Mouse (Mus musculus) Patski (cell line): ENCODE measurements around the gene Nfkb2. TPM values are rescaled to one million over a fixed set of nuclear protein-coding genes. Genes with fewer than 3 reads are reported as not detected.

Experiments used
- ATAC-seq: fragments of 100-300 bp; one replicate; pipeline ENCODE4 v1.8.0; 2021
- CTCF ChIA-PET: fragments of 350-600 bp; sonication (Branson Sonifier 250); formaldehyde crosslinking; loops from one replicate; lab custom pipeline; 2022; ENCODE audit warnings: inconsistent platforms; lab: Charles Lee
- POLR2A ChIA-PET: fragments of 350-600 bp; sonication (Branson Sonifier 250); formaldehyde crosslinking; loops from one replicate; lab custom pipeline; 2022; ENCODE audit warnings: antibody characterized with exemption, inconsistent platforms; lab: Charles Lee
- DNase-seq: peaks from one replicate; pipeline ENCODE4 v3.0.0-alpha.2; 2011; ENCODE audit warnings: low read depth, low spot score
- H3K27me3 ChIP-seq: fragments of 371-371 bp; one replicate; pipeline ENCODE4 v1.5.1; 2021
- CTCF ChIP-seq: fragments of 100-300 bp; IDR thresholded peaks from one replicate; pipeline ENCODE4 v1.5.1; 2021
- in situ Hi-C: fragments of 300-500 bp; cut with MboI; formaldehyde crosslinking; loops from 3 replicates; pipeline ENCODE4 v1.11.1; 2018; ENCODE audit warnings: low pct_unique_long_range_greater_than_20kb, mixed read lengths
- polyA plus RNA-seq: library from polyadenylated mRNA; unstranded; gene quantifications from one replicate; pipeline ENCODE4 v1.2.3, GENCODE M21; 2021

Nfkb2 gene
- polyA plus RNA-seq, 1 experiment from 2014 or later: 48.2 TPM

DNA sequence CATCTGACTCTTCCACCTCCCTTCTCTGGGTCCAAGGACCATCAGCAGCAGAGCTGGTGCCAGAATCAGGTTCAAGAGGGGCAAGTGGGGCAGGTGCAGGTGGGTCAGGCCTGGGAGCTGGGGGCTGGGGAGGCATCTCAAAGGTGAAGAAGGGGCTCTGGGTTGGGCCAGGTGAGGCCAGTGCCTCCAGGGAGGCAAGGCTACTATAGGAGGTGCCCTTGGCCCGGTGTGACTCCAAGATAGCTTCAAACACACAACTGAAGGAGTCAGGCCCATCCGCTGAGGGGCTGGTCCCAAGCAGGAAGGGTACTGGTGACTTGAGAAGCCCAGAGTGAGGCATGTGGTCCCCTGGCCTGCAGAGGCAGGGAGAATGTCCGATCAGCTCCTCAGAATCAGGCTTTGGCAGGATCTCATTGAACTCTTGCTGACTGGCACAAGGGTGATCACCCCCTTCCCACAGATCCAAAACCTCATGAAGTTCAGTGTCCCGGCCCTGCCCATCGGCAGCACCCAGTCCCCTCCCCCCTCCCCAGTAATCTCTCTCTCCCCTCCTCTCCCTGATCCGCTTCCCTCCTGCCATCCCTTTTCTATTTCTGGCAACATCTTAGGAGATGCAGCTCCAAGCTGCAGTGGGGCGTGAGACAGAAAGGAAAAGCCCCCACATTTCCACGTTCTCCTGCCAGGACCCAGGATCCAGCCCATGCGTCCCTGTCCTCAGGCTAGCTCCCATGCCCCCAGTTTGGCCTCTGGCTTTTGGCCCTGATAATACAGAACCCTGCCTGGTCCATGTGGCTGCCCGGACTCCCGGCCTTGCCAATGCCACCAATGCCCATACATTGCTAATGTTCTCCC lies 18.2 kb downstream of the Nfkb2 start:
- ChIA-PET CTCF (no interaction called here), POLR2A (interaction anchor here (0.8 kb wide), 1 partner anchor 9 kb away, joined by 3 read pairs; no protein-coding TSS in a partner anchor)
- peaks cover 14% of the 10 kb centered on the region for H3K27me3 ChIP-seq
- DNase-seq (no peak), ATAC-seq (no peak)
- TF ChIP-seq CTCF: no peak
- in situ Hi-C loops: no loop called here

DNA sequence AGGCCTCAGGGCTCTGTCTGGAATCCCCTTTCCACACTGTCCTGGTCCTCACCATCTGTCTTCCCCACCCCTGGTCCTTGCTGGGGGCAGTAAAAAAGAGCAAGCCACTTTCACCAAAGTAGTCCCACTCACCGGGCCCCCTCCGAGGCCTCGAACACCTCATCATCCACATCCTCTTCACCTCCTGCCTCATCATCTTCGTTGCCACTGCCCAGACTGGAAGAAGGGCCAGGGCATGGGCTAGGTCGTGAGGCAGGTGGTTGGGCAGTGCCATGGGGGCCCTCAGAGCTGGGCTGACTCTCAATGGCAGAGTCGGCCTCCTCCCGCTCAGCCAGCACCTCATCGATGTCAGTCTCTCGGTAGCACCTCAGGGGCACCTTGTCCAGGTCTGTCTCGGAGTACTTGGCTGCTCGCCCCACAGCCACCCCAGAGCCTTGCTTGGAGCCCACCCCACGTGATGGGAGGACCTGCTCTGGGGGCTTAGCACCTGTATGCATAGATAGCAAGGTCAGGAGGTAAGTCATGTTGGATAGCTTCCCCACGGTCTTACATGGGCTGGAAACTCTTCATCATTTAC lies 19.0 kb downstream of the Nfkb2 start:
- H3K27me3 ChIP-seq: peaks cover 12% of the 10 kb centered on the region
- no peak for TF ChIP-seq CTCF
- DNase-seq (no peak), ATAC-seq (no peak)
- POLR2A ChIA-PET: no interaction called here
- in situ Hi-C loops: no loop called here
- CTCF ChIA-PET: no interaction called here

DNA sequence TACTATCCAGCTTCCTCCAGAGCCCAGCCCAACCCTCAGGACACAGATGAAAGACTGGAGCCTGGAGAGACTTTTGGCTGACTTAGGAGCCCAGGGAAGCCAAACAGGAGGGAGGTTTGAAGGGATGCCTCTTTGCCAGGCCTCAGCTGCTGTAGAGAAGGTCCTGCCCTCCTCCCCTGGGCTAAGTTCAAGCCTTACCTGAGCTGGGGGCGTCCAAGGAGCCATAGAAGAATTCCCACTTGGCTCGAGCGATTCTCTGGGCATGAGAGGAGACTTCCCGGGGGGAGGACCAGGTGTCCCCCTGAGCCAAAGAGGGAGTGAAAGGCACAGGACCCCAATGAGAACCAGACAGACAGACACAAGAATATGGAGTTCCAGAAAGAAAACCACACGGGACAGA lies 19.6 kb downstream of the Nfkb2 start:
- no peak for TF ChIP-seq CTCF
- in situ Hi-C loops: no loop called here
- H3K27me3 ChIP-seq: peaks cover 10% of the 10 kb centered on the region
- ATAC-seq: no peak
- DNase-seq: no peak
- POLR2A ChIA-PET: no interaction called here
- CTCF ChIA-PET: no interaction called here

DNA sequence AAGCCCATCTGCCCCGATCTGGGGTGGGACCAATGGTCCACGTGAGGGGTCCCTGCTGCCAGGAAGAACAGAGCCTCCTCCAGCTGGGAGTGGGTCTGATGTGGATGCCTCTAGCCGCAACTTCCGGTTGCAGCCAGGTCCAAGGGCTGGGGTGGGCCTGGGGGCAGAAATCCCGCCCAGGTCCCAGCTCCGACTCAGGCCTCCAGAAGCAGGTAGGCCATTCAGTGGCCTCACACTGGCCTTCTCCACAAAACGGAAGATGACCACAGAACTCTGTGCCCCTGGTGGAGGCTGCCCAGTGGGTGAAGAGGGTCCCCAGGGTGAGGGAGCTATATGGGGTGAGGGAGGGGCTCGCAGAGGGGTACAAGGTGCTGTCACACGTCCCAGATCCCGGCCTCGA lies 20.2 kb downstream of the Nfkb2 start:
- CTCF ChIA-PET: no interaction called here
- POLR2A ChIA-PET: no interaction called here
- in situ Hi-C loops: no loop called here
- no peak for ATAC-seq
- TF ChIP-seq CTCF: no peak
- DNase-seq: no peak
- peaks cover 8% of the 10 kb centered on the region for H3K27me3 ChIP-seq

DNA sequence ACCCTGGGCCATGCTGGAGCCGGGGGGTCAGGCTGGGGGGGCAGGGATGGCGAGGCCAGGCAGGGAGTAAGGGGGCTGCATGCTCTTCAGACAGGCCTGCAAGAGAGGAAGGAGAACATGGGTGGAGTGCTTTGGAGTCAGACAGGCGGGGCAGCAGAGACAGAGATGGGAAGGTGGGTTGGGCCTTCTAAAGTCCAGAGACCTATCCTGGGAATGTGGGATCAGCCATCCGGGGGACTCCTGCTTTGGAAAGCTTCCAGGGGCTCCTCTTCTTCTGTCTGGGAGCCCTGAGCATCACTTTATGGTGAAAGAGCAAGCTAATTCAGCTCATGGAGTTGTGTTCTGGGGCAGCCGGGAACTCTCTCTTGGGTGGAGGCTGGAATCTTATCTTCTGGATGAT lies 20.8 kb downstream of the Nfkb2 start:
- in situ Hi-C loops: no loop called here
- POLR2A ChIA-PET: no interaction called here
- H3K27me3 ChIP-seq: peaks cover 8% of the 10 kb centered on the region
- TF ChIP-seq CTCF: no peak
- ATAC-seq: no peak
- DNase-seq: no peak
- CTCF ChIA-PET: no interaction called here

DNA sequence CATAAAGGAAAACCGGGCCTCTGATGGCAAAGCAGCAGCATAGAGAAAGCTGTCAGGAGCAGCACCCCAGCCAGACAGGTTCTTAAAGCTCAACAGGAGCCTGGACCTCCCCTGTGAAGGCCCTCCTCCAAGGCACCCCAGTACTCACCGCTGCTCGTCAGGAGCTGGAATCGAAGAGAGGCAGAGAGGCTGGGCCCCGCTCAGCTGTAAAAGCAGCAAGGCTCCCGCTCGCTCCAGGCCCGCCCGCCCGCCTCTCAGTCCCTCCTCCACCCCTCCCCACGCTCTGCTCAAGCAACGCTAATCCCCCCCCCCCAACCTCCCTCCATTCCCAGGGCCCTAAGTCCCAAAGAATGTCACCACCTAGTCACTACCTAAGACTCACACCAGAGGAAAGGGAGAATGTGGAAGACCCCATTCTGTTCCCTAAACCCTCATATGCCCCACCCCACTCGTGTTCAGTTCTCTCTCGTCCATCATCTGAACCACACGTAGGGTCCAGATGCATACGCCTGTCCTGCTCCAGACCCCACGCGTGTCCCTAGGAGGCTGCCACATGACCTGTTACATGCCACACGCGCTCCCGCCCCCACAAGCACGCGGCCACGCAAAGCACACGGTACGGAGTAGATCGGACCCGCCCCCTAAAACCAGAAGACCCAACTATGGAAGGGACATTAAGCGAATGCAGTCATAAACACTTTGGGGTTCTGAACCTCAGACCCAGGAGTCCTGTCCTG lies 22.1 kb downstream of the Nfkb2 start:
- ChIA-PET POLR2A (no interaction called here), CTCF (no interaction called here)
- ATAC-seq: no peak
- in situ Hi-C loops: no loop called here
- peaks cover 8% of the 10 kb centered on the region for H3K27me3 ChIP-seq
- no peak for DNase-seq
- no peak for TF ChIP-seq CTCF

DNA sequence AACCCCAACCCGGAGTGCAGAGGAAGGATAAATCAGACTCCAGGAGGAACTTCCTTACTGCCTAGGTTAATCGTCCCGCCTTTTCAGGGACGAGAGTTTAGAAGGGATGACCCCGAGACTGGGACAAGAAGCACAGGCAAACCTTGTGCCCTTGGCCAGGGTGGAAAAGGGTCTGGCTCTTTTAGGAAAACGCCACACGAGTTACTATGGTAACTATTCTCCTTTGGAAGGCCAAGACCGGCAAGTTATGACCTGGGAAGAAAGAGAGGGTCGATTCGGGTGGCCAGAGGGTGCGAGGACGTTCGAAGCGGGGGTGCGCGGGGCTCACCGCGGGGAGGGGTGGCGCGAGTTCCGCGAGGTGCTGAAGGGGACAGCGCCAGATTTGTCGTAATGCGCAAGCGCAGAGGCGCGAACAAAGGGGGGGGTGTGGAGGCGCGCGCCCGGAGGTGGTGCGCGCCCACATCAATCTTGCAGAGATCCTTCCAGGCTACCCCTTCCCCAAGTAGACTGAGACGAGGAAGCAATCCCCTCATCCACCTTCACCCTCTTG lies 22.7 kb downstream of the Nfkb2 start, which contains the start of gene Psd:
Gene Psd (minus strand): TSS at position 401 of the 550 bp plus-strand sequence.
- POLR2A ChIA-PET: interaction anchor here (0.8 to 2.4 kb wide), 2 partner anchors 11 to 23 kb away, joined by 4 to 11 read pairs; partner anchors contain the start of genes Cuedc2 and Nfkb2

DNA sequence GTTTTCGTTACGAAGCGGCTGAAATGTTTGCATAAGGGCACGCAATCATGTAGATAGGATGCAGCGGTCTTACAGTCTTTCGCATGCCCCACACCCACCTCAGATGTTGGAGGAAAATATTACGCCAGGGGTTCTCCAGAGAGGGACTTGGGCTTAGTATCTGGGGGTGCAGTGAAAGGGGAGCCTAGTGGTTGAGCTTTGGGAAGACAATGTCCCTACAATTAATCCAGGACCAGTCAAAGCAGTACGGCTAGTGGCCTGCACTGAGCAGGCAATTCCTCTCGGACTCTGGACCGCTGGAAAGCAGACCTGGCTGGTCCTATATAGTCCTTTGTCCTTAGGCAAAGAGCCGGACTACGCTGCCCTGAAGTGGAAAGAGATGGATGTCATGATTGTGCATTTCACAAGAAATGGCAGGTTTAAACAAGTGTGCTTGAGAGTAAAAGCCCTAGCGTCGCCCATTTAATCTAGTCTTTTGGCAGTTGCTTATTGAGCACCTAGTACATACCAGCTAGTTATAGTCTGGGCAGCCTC lies 23.5 kb downstream of the Nfkb2 start:
- ChIA-PET CTCF (interaction anchor here (0.9 to 5.0 kb wide), 7 partner anchors 10 to 125 kb away, joined by 3 to 35 read pairs (median 4); partner anchors contain the start of gene Nfkb2), POLR2A (interaction anchor here (0.7 to 2.5 kb wide), 8 partner anchors 10 to 191 kb away, joined by 3 to 15 read pairs (median 6); partner anchors contain the start of genes Cuedc2 and Nfkb2)
- in situ Hi-C loops: no loop called here
- no peak for DNase-seq
- no peak for ATAC-seq
- TF ChIP-seq CTCF: no peak
- H3K27me3 ChIP-seq: peaks cover 8% of the 10 kb centered on the region

More for the DNA sequence above, 22.7 kb downstream of the Nfkb2 start, which contains the start of gene Psd:
- ATAC-seq: no peak
- in situ Hi-C loops: no loop called here
- DNase-seq: no peak
- H3K27me3 ChIP-seq: peaks cover 8% of the 10 kb centered on the region
- CTCF ChIA-PET: interaction anchor here (1.0 to 5.0 kb wide), 2 partner anchors 24 to 126 kb away, joined by 3 to 35 read pairs; partner anchors contain the start of gene Nfkb2
- TF ChIP-seq CTCF: no peak

DNA sequence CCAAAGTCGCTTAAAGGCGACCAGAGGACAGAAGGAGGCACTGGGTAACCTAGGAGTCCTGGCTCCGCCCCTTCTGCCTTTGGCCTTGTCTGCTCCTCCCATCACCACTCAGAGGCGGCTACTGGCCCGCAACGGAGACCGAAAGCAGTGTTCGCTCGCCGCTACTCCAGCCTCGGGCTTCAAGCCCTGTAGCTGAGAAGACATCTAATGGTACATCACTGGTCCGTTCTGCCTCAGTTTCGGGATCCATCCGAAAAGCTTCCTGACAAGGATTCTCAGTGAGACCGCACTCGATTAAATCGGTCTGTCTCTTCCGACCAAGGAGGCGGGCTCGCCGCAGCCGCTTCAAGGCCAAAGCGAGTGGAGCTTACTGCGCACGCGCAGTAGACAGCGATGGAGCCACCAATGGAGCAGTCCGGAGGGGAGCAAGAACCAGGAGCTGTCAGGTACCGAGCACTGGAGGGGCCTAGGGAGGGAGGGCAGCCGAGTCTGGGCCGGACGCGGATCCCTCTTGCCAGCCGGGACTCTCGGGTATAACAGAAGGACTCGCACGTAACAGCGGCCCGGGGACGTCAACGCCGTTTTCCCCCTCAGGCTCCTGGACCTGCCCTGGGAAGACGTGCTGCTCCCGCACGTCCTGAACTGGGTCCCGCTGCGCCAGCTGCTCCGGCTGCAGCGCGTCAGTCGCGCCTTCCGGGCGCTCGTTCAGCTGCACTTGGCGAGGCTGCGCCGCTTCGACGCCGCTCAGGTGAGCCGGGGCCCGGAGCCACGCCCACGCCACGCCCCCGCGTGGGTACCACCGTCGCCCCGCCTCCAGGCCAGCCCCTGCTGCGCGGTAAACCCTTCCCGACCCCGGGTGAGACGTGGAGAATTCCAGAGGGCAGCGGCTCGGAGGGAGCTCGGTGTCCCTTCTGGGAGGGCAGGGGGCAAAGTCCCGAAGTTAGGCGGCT lies 24.2 kb downstream of the Nfkb2 start, which contains the start of gene Fbxl15:
Gene Fbxl15 (plus strand): TSS at position 104 of the 950 bp plus-strand sequence.
- DNase-seq (peak; percentile 90), ATAC-seq (peak; percentile 65)
- TF ChIP-seq CTCF: no peak
- CTCF ChIA-PET: interaction anchor here (0.9 to 5.0 kb wide), 9 partner anchors 10 to 124 kb away, joined by 3 to 35 read pairs (median 3); partner anchors contain the start of gene Nfkb2
- peaks cover 8% of the 10 kb centered on the region for H3K27me3 ChIP-seq
- POLR2A ChIA-PET: interaction anchor here (0.7 to 2.5 kb wide), 10 partner anchors 10 to 243 kb away, joined by 3 to 15 read pairs (median 5); partner anchors contain the start of genes Cuedc2 and Nfkb2
- in situ Hi-C loops: no loop called here
